Mouse (Mus musculus) left cerebral cortex, postnatal 25 days (tissue): Measurements from ENCODE around the gene Unc93a. TPM values are rescaled to one million over a fixed set of nuclear protein-coding genes. Genes with fewer than 3 reads are reported as not detected.
"Not testable (repeated sequence)": the region's sequence is repeated elsewhere in the genome, so short reads cannot be mapped to it uniquely, and the experiment has no call there.

Experiments used
- DNase-seq, 2 experiments: peaks; one replicate each; pipeline ENCODE4 v3.0.0; 2022; ENCODE audit warnings: low spot score in 2 of 2, mixed read lengths in 1 of 2
- intact Hi-C: fragments of 180-260 bp; cut with DNase I; formaldehyde crosslinking; loops from one replicate; pipeline ENCODE4 v1.15.1; 2025
- total RNA-seq, 2 experiments: library from RNA; stranded (reverse); gene quantifications; 2 replicates each; pipeline ENCODE4 v1.2.3; 2021

Gene Unc93a
- total RNA-seq, 2 experiments from 2014 or later = 0.14 TPM; not detected in 1

- DNase-seq, intact Hi-C loops: not testable (repeated sequence)
Observed at GRCm38 (mm10) chr17:13092100-13092764, 39.4 kb downstream of the Unc93a start.

- DNase-seq, intact Hi-C loops: not testable (repeated sequence)
Observed at GRCm38 (mm10) chr17:13091510-13091909, 40.1 kb downstream of the Unc93a start.

GRCm38 (mm10) chr17:13069227-13069626 is 62.4 kb downstream of the Unc93a start:
- intact Hi-C loops, DNase-seq: not testable (repeated sequence)

GRCm38 (mm10) chr17:13067864-13068385 is 63.7 kb downstream of the Unc93a start:
- DNase-seq, intact Hi-C loops: not testable (repeated sequence)

- DNase-seq, intact Hi-C loops: not testable (repeated sequence)
Observed at GRCm38 (mm10) chr17:13062882-13063281, 68.7 kb downstream of the Unc93a start.

- intact Hi-C loops, DNase-seq: not testable (repeated sequence)
Observed at GRCm38 (mm10) chr17:13060804-13061203, 70.8 kb downstream of the Unc93a start, which contains the start of gene Tcp10b. Gene Tcp10b, plus strand, starts transcription at chr17:13061104.

Other genes with a start within 250 kb of the Unc93a start
- gene Pnldc1, start 221.6 kb downstream of the Unc93a start, total RNA-seq = 1 to 10 TPM; 2.3 to 2.7 TPM
- gene Tcp1, start 216.1 kb downstream of the Unc93a start, total RNA-seq = 100 to 1,000 TPM; 210 to 217 TPM
- gene Mrpl18, start 215.5 kb downstream of the Unc93a start, total RNA-seq = 10 to 100 TPM; 59.7 to 65.2 TPM
- gene Acat3, start 191.2 kb downstream of the Unc93a start, total RNA-seq = 1 to 10 TPM; 2.6 to 3.9 TPM
- 10 to 100 TPM; 59.1 to 60.8 TPM for gene Acat2, start 171.1 kb downstream of the Unc93a start, total RNA-seq
- 10 to 100 TPM; 50.9 to 53.6 TPM for gene Wtap, start 137.6 kb downstream of the Unc93a start, total RNA-seq
- 100 to 1,000 TPM; 267 to 275 TPM for gene Sod2, start 125.0 kb downstream of the Unc93a start, total RNA-seq
- gene Gpr31b, start 79.5 kb downstream of the Unc93a start, total RNA-seq = not detected
- gene Tcp10b, start 70.7 kb downstream of the Unc93a start, total RNA-seq = under 1 TPM; 0.23 to 0.30 TPM
- not detected for gene Smok2a, start 89.4 kb upstream of the Unc93a start, total RNA-seq
- gene Smok2b, start 98.4 kb upstream of the Unc93a start, total RNA-seq = not detected
- gene Tcp10c, start 222.8 kb upstream of the Unc93a start, total RNA-seq = not detected